Mouse (Mus musculus) lung, adult 2 months (tissue): ENCODE results near the gene Phgr1.

Experiments
- CTCF ChIP-seq: fragments of 200-500 bp; IDR thresholded peaks from 2 replicates; pipeline ENCODE4 v1.5.1; 2011; ENCODE audit warnings: mild to moderate bottlenecking, low read length, control low read depth; ENCODE audit not compliant: insufficient read depth
- POLR2A ChIP-seq: fragments of 200-500 bp; IDR thresholded peaks from 2 replicates; pipeline ENCODE4 v1.6.1; 2011; ENCODE audit warnings: low read depth, mild to moderate bottlenecking, control low read depth, low read length, borderline replicate concordance; ENCODE audit errors: extremely low read depth

DNA sequence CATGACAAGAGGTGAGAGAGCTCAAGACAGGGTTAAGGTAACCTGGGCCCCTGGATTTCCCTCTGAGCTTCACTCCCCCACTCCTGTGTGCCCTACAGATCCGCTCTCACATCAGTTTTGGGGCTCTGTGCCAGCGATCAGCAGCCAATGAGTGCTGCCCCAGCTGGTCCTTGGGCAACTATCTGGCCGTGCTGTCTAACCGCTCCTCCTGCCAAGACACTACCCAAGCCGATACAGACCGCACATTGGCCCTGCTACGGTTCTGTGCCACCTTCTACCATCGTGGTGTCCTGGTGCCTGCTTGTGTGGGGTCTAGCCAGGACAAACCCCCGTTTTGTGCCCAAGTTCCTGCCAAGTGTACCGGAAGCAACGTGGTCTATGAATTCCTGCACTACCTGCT is 16.9 kb downstream of the Phgr1 start:
- TF ChIP-seq POLR2A (no peak), CTCF (no peak)
